Mouse (Mus musculus) adrenal gland, adult 18-20 months (tissue): Measurements from ENCODE around the gene Slc25a16. TPM values are rescaled to one million over a fixed set of nuclear protein-coding genes. Genes with fewer than 3 reads are reported as not detected.

Experiments used
- DNase-seq, 2 experiments: peaks; one replicate each; pipeline ENCODE4 v3.0.0; 2021 to 2022; ENCODE audit warnings: low spot score in 2 of 2
- total RNA-seq, 2 experiments: library from RNA; stranded (reverse); gene quantifications; 1 replicate in 1 of 2; 2 replicates in 1 of 2; pipeline ENCODE4 v1.2.3; 2021

The Slc25a16 gene
- total RNA-seq, 2 experiments from 2014 or later, result 29.6 to 42.8 TPM

DNA sequence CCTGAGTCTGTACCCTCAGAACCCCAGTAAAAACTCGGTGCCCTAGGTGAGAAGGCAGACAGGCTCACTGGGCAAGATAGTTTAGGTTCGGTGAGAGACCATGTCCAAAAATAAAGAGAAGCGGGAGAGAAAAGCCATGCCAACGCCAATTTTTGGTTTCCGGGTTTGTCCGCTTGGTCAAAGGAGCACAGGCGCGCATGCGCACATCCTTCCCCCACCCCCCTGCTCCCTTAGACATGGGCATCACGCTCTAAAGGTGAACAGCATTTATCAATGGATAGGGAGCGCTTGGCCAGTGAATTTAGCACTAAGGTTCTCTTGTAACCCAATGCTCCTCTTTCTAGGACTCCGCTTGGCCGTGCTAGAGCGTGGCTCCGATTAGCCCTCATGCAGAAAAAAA, 70.2 kb downstream of the Slc25a16 start:
- DNase-seq, result no peak

DNA sequence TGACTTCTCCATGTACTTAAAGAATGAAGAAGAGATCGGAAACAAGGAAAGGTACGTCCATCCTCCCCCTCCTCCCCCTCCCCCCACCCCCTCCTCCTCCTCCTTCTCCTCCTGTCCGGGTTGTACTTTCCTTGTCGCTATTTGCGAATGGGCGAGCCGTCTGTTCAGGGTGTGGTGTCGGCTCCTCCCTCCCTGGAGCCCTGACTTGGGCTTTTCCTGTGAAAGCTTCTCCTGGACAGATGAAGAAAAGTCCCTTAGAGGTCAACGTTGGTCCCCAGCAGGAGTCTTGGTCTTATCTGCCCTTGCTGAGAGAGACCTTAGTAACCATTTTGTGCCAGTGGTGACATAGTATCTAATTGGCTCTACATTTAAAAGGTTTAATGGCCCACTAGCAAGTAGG, 73.6 kb downstream of the Slc25a16 start:
- no peak for DNase-seq

Other genes starting within 250 kb of the Slc25a16 start
- gene Stox1, start 194.5 kb upstream of the Slc25a16 start, total RNA-seq, result 1 to 10 TPM in 1 of 2 experiments, under 1 TPM in 1; 0.54 to 1.1 TPM
- gene Ccar1, start 128.3 kb upstream of the Slc25a16 start, total RNA-seq, result 10 to 100 TPM; 65.6 to 89.6 TPM
- gene Tet1, start 11.6 kb upstream of the Slc25a16 start, total RNA-seq, result 1 to 10 TPM; 1.4 to 1.7 TPM
- gene Dna2, start 26.4 kb downstream of the Slc25a16 start, total RNA-seq, result 1 to 10 TPM in 1 of 2 experiments, under 1 TPM in 1; 0.70 to 1.0 TPM
- gene Rufy2, start 59.6 kb downstream of the Slc25a16 start, total RNA-seq, result 10 to 100 TPM in 1 of 2 experiments, 1 to 10 TPM in 1; 9.5 to 10.0 TPM
- 10 to 100 TPM; 51.1 to 53.6 TPM for gene Hnrnph3, start 103.6 kb downstream of the Slc25a16 start, total RNA-seq
- gene Pbld2, start 103.7 kb downstream of the Slc25a16 start, total RNA-seq, result 1 to 10 TPM; 4.2 to 4.9 TPM
- gene Pbld1, start 139.5 kb downstream of the Slc25a16 start, total RNA-seq, result 1 to 10 TPM; 1.5 to 2.9 TPM
- not detected for gene Atoh7, start 179.0 kb downstream of the Slc25a16 start, total RNA-seq